Mouse (Mus musculus) heart, adult 9 months (tissue): ENCODE data around the gene Rgs19.

Source experiments
- DNase-seq, 2 experiments: peaks; one replicate each; pipeline ENCODE4 v3.0.0; 2022; ENCODE audit warnings: low spot score in 2 of 2

Rgs19 gene

GRCm38 (mm10) chr2:181693339-181694280 is at the start of gene Rgs19:
Gene Rgs19, minus strand, starts transcription at chr2:181693977.
- DNase-seq: peak; percentile 86 to 90

- DNase-seq: no peak
Observed at GRCm38 (mm10) chr2:181730051-181730450, 36.3 kb upstream of the Rgs19 start.

GRCm38 (mm10) chr2:181727659-181728262 is 34.0 kb upstream of the Rgs19 start:
- DNase-seq: no peak

GRCm38 (mm10) chr2:181722213-181722612 is 28.4 kb upstream of the Rgs19 start:
- DNase-seq: no peak

GRCm38 (mm10) chr2:181721200-181721599 is 27.4 kb upstream of the Rgs19 start:
- DNase-seq: no peak

- DNase-seq: no peak
Observed at GRCm38 (mm10) chr2:181720061-181720460, 26.3 kb upstream of the Rgs19 start.

GRCm38 (mm10) chr2:181716991-181717390 is 23.2 kb upstream of the Rgs19 start:
- no peak for DNase-seq

- DNase-seq: no peak
Observed at GRCm38 (mm10) chr2:181715382-181715781, 21.6 kb upstream of the Rgs19 start.

- DNase-seq: no peak
Observed at GRCm38 (mm10) chr2:181714903-181715326, 21.1 kb upstream of the Rgs19 start, which contains the start of gene Oprl1. Gene Oprl1, plus strand, starts transcription at chr2:181715016.

GRCm38 (mm10) chr2:181713749-181714148 is 20.0 kb upstream of the Rgs19 start:
- no peak for DNase-seq

- DNase-seq: no peak
Observed at GRCm38 (mm10) chr2:181706668-181707067, 12.9 kb upstream of the Rgs19 start.

GRCm38 (mm10) chr2:181698241-181698640 is 4.5 kb upstream of the Rgs19 start, which contains the start of gene Lkaaear1:
Gene Lkaaear1, minus strand, starts transcription at chr2:181698442.
- no peak for DNase-seq

GRCm38 (mm10) chr2:181696801-181697420 is 3.1 kb upstream of the Rgs19 start:
- no peak for DNase-seq

- no peak for DNase-seq
Observed at GRCm38 (mm10) chr2:181695776-181696175, 2.0 kb upstream of the Rgs19 start.

- no peak for DNase-seq
Observed at GRCm38 (mm10) chr2:181694581-181694980, 804 bp upstream of the Rgs19 start.

- DNase-seq: no peak
Observed at GRCm38 (mm10) chr2:181692304-181692703, 1.5 kb downstream of the Rgs19 start.

- DNase-seq: no peak
Observed at GRCm38 (mm10) chr2:181691571-181691970, 2.2 kb downstream of the Rgs19 start.

GRCm38 (mm10) chr2:181691083-181691482 is 2.7 kb downstream of the Rgs19 start:
- no peak for DNase-seq

- no peak for DNase-seq
Observed at GRCm38 (mm10) chr2:181689466-181690160, 4.2 kb downstream of the Rgs19 start.

GRCm38 (mm10) chr2:181687586-181687985 is 6.2 kb downstream of the Rgs19 start:
- no peak for DNase-seq

GRCm38 (mm10) chr2:181685686-181686085 is 8.1 kb downstream of the Rgs19 start:
- DNase-seq: no peak

- no peak for DNase-seq
Observed at GRCm38 (mm10) chr2:181684713-181685112, 9.1 kb downstream of the Rgs19 start.
